Mouse (Mus musculus) c-Kit-positive CD71-negative TER-119-negative erythroid progenitor cells, embryonic 14.5 days (primary cell): ENCODE results near the gene Fbxw8.

Experiments
- DNase-seq: peaks from one replicate; pipeline ENCODE4 v3.0.0-alpha.2; 2013; ENCODE audit warnings: low read depth

Gene Fbxw8

GRCm38 (mm10) chr5:118043761-118044160 lies 111.5 kb downstream of the Fbxw8 start:
- no peak for DNase-seq

DNA sequence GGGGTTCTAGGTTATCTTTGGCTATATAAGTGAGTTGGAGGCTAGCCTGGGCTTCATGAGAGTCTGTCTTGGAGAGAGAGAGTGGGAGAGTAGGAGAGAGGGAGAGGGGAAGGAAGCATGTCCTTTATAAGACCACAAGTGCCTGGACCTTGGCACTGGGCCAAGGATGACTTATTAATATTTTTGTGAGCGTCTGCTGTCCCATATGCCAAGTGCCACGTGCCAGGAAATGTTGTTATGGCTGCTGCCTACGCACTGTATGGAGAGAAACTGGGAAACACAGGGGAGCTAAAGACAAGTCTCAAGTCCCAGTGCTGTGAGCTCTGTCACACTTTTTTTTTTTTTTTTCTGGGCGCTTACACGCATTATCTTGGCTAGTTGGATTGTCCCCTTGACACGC lies 112.7 kb downstream of the Fbxw8 start:
- no peak for DNase-seq

- DNase-seq = no peak
Observed at GRCm38 (mm10) chr5:118039241-118039668, 116.0 kb downstream of the Fbxw8 start.

DNA sequence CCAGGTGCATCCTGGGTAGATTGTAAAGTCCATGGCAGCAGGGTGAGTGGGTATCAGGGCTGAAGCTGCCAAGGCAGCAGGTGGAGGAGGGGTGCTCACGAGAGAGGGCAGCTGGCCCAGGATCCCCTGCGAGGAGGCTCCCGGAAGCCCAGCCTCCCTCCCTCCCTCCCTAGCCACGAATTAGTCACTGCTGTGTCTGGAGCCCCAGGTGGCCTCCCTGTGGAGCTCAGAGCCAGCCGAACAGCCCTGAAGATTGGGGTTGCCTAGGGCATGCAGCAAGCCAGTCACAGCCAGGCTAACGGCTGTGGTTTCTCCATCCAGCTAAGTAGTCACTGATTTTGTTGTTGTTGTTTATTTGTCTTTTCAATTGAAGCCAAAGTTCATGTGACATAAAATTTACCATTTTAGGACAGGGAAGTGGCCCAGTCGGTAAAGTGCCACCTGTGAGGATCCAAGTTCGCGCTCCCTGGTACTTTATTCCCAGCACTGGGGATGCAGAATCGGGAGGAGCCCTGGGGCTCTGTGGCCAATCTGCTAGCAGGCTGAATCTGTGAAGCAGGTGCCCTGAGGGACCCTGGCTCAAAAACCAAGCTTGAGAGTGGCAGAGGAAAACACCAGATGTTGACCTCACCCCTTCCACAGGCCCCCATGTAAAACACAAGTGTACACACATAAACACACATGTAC lies 117.3 kb downstream of the Fbxw8 start:
- peak; percentile 40 for DNase-seq

DNA sequence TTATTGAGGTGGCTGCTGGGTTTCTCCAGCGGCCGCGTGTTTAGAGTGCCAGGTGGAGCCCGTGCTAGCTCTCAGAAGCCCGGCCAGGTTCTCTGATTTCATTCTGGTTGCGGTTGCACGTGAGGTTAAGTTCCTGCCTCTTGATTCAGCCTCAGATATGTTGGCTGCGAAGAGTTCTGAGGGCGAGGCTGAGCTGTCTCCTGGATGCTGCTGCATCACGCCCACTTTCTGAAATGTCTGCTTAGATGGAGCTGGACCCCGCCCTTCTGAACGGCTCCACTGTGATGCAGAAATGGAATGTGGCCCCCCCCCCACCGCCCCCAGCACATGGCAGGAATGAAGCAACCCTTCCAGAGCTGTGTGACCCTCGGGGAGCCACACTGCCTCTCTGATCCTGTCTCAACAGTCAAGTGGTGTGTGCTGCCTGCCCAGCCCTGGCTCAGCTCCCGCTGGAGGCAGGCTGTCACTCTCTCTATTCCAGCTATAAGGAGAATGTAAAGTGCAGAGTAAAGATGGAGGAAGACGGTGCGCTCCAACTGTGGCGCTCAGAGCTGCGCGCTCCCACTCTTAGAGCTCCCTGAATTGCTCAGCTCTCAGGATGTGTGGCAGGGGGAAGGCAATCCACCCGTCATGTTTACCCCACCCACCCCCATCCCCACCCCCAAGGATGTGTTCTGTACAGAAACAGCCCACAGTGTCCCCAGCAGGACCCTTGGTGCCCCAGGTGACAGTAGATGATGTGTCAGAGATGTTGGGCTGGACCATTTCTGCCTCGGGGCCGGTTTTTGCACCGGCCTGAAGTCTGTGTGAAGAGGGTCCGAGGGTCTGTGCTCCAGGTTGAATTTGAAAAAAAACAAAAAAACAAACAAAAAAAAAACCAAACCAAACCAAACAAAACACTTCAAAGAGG lies 118.1 kb downstream of the Fbxw8 start:
- DNase-seq = no peak

- DNase-seq = no peak
Observed at GRCm38 (mm10) chr5:118035786-118036185, 119.5 kb downstream of the Fbxw8 start.

DNA sequence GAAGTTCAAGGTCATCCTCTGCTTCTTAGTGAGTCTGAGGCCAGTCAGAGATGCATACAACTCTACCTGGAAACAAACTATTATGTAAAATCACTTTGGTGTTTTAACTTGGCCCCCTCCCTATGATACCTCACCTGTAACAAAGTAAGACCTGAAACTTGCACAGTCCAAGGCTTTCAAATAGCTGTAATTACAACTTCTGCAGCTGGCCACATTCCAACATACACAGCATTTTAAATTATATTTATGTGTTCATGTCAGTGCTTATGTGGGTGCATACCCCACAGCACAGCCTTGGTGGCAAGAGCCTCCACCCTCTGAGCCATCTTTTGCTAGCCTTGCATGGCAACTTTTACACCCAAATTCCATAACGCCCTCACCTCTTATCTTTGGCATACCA lies 120.6 kb downstream of the Fbxw8 start:
- no peak for DNase-seq

DNA sequence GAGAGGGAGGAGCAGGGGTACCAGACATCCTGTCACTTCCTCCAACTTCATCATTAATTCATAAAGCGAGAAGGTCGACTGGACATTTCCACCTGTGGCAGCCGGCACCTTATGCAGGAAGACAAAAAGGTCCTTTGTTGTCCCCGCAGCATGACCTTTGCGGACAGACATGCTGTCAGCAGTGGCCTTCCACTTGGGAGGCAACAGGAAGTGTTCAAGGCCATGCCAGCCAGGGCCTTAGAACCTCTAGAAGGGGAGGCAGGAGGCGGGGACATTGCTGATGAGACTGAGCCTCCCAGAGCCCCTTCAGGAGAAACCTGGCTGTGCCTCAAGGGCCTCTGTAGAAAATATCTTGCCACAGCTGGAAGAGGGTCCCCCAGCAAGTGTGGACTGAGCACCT lies 121.5 kb downstream of the Fbxw8 start:
- no peak for DNase-seq

DNA sequence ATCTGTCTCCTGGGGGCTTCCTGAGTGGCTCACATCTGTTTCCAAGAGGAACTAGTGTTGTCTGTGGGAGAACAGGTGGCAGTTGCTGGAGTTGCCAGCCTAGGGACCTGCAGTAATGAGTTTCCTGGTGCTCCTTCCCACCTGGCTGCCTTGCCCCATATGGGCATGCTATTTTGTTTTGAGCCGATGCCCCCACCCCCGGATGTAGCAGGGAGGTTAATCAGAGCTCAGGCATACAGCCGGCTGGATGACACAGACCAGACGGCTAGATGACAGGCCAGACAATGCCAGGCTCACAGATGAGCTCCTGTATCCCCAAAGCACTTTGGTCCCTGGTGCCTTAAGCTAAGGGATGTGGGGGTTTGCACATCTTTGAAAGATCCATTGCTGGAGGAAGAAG lies 121.9 kb downstream of the Fbxw8 start:
- no peak for DNase-seq

- DNase-seq = no peak
Observed at GRCm38 (mm10) chr5:118031508-118031907, 123.8 kb downstream of the Fbxw8 start.

- DNase-seq = no peak
Observed at GRCm38 (mm10) chr5:118031059-118031458, 124.2 kb downstream of the Fbxw8 start.

- no peak for DNase-seq
Observed at GRCm38 (mm10) chr5:118030022-118030675, 125.1 kb downstream of the Fbxw8 start.

DNA sequence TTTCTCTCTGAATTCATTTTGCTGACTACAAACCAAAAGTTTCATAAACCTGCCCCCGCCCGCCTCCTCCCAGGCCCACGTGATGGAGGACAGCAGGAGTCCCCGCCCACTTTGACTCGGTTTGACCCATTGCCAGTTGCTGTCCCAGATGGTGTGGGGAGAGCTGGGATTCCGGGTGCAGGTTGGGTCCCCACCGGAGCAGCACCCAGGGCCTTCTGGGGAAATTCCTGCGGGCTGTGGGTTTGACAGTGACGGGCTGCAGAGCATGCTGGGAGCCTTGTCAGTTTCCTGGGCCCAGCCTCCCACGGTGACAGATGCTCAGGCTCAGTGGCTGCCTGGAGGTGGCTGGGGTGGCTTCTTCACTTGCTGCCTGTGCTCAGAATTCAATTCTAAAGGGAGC lies 125.8 kb downstream of the Fbxw8 start:
- no peak for DNase-seq

DNA sequence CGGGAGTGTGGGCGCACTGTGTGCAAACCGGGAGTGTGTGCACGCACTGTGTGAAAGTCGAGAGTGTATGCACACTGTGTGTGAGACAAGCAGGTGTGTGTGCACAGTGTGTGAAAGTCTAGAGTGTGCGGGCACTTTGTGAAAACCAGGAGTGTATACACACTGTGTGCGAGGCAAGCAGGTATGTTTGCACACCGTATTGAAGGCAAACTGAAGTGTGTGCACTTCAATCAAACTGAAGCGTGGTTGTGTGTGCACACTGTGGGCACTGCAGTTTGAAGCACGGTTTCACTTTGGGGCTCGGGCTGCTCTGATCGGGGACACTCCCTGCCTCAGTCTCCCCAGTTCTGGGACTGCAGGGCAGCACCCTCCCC lies 126.2 kb downstream of the Fbxw8 start:
- no peak for DNase-seq

GRCm38 (mm10) chr5:118028191-118029034 lies 126.9 kb downstream of the Fbxw8 start:
- no peak for DNase-seq

DNA sequence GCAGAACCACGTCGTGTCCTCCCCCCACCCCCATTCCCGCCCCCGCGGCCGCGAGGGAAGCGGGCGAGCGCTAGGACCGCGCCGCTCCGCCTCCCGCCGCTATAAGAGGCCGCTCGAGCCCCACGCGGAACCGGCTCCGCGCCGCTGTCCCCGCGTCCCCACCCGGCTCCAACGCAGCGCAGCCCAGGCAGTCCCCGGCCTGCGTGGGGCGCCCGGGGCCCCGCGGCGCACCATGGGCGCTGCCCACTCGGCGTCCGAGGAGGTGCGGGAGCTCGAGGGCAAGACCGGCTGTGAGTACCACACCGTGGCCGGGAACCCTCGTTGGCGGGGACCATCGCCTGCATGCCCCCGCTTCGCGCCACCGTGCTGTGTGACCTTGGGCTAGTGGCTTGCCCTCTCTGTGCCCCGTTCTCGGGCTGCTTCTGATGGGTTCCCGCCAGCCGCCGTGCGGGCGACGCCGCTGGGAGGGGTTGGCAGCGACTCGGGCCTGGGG lies 127.5 kb downstream of the Fbxw8 start, which contains the start of gene Tesc:
TSS of gene Tesc (plus strand) at position 46 of the 493 bp plus-strand sequence.
- no peak for DNase-seq

- DNase-seq = no peak
Observed at GRCm38 (mm10) chr5:118027101-118027697, 128.1 kb downstream of the Fbxw8 start.

DNA sequence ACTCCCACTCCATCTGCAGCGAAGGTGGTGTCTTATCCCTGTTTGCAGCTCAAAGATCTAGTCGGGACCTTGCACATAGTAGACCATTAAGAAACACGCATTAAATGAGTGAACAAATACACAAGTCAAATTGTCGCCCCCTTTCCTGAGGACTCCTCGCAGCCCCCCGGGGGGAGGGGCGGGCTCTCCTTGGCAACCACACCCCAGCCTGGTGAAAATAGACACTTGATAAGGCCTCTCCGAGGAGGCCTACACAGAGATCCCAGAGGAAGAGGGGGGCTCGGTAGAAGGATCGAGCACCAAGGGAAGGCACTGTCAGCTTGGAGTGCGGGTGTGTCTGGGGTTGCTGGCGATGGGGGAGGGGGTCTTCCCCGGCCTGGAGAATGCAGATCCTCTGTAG lies 128.9 kb downstream of the Fbxw8 start:
- no peak for DNase-seq

- no peak for DNase-seq
Observed at GRCm38 (mm10) chr5:118025880-118026279, 129.4 kb downstream of the Fbxw8 start.

GRCm38 (mm10) chr5:118023053-118023452 lies 132.2 kb downstream of the Fbxw8 start:
- DNase-seq = no peak

GRCm38 (mm10) chr5:118019905-118020304 lies 135.4 kb downstream of the Fbxw8 start:
- DNase-seq = no peak
